Mouse (Mus musculus): ENCODE data around the gene Tcp11.

The Tcp11 gene

DNA sequence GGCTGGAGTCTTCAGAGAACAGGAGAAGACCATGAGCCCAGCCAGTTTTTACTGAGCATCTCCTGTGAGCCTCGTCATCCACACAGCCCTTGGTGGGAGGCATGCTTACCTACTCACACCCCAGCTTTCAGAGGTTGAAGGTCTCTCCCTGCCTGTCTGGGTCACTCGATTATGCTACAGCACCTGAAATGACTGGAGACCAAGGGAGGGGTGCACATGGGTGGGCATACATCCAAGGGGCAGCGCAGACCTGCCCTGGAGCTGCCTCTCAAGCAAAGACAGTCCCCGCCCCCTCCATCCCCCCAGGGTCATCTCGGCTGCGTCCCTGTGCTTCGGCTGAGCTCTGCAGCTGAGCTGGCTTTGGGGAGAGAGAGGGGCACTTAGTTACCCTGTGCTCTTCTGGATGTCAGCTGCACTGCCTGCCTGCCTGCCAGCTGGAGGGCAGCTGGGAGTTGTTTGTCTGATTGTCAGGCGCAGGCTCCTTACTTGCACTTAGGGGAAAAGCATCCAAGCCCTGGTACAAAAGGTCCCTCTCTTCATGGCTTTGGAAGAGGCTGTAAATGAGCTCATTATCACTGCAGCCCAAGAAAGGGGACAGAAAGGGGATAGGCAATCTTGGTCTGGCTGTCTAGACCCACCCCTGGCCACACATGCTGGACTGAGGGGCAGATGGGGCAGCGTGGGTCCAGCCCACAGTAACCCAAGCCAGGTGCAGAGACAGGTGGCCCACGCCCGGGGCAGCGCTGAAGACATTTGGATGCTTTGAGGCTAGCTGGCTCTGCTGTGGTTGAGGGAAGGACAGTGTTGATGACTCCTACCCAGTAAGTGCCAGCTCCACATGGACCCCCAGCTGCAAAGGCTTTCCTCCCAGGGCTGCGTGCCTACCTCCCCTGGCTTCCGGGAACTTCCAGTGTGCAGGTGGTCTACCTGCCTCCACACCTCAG lies 43.4 kb downstream of the Tcp11 start:
- DNase-seq, result no peak

DNA sequence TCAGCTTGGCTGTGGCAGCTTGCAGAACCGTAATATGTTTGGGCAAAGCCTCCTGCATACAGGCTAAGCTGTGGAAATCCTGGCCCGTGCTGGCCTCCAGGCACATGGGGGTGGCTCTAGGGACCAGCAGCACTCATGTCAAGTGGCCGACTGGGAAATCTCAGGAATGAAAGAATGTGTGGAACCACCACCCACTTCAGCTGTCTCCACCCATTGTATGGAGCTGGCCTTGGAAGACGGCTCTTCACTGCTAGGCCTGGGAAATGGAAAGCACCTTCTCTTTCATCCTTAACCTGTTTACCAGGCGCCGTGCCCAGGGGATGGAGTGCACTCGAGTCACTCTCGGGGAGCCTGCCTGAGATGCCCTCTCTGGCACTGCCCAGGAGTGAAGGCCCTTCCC lies 45.5 kb downstream of the Tcp11 start:
- no peak for DNase-seq

DNA sequence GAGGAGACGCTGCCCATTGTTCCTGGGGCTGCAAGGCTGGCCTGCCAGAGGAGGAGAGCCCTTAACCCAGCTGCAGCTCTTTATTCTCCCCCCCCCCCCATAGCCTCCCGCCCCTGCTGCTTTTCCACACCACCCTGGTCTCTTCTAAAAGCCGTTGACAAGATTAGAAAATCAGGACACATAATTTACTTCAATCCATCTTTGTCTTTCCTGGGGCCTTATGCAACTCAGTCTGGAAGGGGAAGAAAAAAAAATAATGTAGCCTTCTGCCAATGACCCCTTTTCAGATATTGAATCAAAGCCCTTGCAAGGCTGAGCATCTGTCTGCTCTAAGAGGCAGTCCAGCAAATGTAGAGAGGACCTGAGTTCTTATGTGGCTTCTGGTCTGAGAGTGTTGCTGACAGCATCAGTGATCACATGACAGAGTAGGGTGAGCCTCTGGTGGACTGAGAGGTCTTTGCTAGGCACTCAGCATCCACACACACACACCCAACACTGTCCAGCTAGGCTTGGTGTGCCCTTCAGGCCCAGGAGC lies 47.3 kb downstream of the Tcp11 start:
- DNase-seq, result no peak

DNA sequence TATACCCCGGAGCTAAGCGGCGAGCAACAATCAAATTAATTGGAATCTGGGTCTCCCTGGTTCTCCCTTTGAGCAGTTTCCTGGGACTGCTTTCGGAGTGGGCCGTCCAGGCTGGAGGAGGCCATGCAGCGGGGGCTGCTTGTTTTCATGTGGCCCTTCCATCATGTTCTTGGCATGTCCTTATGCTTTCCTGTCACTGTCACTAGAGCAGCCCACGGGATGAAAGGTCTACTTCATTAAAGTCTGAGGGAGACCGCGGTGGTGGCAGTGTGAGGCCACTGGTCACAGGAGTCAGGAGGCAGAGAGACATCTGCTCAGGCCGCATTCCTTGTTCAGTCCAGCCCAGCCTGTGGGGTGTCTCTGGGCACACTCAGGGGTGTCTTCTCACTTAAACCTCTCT lies 48.2 kb downstream of the Tcp11 start:
- no peak for DNase-seq

DNA sequence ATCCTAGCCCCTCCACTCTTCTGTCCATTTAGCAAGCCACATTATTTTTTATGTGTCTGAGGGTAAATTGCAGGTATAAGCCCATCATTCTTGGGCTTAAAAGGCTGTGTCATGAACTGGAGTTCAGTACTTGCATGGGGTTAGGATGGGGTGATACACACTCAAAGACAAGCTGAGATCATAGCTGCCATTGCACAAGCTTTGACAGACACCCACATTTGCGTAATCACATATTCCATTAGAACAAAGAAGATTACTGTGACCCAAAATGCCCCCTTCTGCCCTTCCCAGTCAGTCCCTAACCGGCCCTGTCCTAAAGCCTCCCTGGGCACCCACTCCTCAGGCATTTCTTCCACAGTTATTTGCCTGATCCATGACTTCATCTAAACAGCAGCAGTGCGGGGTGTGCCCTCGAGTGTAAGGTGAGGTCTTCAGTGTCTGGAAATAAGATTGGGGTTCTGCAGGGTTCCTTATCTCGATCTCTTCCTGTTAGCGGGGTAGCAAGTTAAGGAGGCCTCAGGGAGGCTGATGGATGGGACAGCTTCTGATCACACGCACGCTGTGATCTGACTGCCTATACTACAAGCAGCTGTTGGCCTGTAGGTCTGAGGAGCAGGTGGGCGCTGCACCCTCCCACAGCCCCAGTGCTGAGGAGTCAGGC lies 49.0 kb downstream of the Tcp11 start:
- no peak for DNase-seq

DNA sequence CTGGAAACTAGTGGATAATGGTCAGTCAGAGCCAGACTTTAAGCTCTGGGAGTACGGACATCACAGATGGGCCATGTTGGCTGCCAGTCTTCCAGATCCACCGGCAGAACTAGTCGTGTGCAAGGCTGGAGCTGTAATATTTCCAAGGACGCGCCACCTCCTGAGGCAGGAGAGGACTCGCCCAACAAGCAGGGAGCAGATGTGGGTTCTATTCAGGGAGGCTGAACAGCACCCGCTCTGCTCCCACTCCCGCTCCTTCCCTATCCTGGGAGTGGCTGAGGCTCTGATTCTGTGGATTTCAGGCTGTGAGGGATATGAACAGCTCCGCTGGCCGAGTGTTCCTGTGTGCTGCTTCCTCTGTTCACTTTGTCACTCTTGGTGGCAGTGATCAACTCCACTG lies 50.0 kb downstream of the Tcp11 start:
- no peak for DNase-seq

DNA sequence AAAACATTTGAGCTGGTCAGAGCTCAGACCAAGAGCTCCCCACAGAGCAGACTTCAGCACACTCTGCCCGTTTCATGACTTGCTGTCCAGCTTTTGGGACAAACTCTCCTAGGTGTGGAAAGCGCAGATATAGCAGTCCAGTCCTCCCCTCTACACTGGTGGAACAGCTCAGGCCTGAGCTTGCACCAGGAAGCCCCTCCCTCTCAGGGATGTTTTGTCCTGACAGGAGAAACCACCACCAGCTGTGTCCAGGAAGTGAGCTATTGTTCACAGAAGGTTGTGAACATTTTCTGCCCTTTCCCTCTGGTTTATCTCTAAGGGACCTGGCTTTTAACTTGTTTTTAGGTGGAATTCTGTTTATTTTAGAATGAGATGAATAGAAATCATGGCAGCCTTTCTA lies 51.1 kb downstream of the Tcp11 start:
- no peak for DNase-seq

DNA sequence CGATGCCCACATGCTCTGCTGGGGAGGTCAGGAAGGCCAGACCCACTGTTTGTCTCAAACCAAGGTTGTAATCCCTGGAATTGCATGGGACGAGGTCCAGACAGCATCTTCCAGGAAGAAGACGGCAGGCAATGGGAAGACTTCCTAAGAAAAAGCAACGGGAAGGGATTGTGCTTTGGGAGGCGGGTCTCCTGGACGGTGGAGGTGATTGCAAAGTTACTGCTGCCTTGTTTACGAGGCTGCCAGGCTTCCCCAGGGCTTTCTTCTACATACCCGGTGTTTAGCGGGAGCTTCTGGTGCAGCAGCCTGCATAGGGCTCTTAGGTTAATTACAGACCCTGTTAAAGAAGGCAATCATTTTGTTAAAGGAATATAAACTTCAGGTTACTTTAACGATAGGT lies 52.2 kb downstream of the Tcp11 start:
- DNase-seq, result no peak

DNA sequence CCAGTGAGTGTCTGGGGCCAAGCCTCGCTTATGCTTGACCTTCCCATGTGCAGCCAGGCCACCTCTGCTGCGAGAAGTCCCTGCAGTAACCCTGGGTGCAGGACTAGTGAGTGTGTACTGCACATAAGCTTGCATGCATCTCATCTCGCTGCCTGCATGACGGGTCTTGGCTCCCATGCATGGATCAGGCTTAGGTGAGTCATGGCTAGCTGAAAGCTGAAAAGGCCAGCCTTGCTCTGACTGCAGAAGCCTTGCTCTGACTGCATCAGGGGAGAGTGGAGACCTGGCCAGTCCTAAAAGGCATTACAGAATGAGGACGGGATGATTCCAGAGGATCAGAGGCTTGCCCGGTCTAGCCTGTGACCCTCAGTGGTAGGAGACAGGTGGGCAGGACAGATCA lies 53.2 kb downstream of the Tcp11 start:
- DNase-seq, result no peak

DNA sequence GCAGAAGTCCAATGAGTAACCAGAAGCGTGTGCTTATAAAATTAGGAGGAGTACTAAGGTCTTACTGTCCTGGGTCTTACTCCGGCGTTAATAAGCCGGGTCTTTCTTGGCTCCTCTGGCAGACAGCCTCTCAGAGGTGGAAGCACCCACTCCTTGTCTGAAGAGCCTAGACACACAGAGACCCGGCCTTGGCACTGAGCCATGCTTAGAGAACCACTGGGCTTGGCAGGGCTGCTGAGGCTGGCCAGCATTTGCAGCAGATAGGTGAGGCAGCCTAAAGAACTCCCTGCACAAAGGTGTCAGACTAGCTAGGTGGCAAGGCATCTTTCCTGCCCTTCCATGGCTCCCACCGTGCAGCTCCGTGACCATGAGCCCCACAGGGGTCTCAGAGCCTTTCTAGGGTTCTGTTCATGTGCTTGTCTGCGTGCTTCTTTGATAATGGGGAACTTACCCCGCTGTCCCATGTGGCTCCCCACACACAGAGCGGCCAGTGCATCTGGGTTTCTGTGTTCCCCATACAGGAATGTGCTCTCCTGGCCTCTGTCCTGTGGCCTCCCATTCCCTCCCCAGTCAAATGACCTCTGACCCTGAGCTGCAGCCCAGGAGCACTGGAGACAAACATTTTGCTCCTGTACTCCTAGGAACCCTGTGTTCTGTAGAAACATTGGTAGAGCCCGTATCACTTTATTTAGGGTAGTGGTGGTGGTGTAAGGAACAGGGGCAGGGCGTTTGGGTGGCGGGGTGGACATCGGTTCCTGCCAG lies 54.1 kb downstream of the Tcp11 start:
- DNase-seq, result no peak

DNA sequence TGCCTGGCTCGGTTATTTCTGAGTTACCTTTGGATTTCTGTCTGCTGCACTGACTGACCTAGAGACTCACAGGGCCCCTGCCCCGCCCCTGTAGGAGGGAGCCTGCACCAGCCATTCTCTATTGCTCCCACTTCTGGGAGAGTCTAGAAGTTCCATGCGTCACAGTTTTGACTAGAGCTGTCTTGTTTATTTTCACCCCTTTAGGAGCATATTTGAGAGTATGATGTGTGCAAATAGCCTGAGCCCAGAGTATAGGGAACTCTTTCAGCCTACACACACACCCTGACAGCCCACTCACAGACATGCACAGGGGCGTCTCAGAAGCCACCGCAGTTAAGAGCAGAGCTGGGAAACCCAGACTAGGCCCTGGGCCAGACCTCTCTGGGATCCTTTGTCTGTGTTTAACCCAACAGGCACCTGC lies 54.9 kb downstream of the Tcp11 start:
- DNase-seq, result no peak

DNA sequence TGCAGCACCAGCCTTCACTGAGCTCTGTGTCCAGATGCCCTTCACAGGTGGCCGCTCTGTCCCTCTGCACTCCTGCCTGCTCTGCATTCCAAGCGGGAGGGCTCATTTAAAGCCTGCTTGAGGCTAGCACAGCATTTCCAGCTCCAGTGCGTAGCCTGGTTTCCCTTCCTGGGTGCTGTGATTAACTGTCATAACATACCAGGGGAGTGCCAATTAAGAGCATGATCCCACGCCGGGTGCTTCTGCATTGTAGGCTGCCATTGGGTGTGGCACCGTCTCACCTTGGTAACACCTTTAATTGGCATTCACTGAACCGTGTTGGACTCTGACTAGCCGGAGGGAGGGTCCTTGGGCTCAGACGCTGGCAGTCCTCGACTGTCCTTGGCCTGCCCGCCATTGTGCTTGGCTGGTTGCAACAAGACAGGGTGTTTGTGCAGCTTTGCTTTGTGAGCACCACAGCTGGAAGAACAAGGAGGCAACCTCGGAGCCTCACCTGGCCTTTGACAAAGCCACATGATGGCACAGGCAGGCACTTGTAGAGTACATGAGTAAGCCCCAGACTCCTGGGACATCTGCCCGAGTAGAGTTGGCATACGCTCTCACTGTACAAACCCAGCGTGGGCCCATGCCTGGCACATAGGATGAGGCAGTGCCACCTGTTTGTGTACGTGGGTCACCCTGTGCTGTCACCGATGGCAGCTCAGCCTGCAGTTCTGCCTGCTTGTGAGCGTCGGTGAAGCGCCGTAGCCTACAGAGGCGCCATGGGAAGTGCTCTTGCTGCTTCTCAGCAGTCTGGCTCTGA lies 57.4 kb downstream of the Tcp11 start:
- peak; percentile 47 for DNase-seq

DNA sequence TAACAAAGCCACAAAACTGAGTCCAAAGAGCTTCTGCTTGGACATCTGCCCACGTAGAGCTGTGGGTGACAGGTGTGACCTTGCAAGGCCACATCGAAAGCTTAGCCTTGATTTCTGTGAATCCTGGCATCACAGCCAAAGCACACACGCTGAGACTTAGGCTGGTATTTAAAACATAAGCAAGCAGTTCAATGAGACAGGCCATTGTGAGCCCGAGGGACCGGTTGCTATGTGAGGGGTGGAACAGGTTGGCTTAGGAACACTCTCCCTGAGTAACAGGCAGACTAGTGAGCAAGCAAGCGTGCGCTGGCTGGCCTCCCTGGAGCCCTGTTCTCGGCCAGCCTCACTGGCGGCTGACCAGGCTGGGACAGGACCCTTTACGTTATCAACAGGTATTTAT lies 58.5 kb downstream of the Tcp11 start:
- no peak for DNase-seq

DNA sequence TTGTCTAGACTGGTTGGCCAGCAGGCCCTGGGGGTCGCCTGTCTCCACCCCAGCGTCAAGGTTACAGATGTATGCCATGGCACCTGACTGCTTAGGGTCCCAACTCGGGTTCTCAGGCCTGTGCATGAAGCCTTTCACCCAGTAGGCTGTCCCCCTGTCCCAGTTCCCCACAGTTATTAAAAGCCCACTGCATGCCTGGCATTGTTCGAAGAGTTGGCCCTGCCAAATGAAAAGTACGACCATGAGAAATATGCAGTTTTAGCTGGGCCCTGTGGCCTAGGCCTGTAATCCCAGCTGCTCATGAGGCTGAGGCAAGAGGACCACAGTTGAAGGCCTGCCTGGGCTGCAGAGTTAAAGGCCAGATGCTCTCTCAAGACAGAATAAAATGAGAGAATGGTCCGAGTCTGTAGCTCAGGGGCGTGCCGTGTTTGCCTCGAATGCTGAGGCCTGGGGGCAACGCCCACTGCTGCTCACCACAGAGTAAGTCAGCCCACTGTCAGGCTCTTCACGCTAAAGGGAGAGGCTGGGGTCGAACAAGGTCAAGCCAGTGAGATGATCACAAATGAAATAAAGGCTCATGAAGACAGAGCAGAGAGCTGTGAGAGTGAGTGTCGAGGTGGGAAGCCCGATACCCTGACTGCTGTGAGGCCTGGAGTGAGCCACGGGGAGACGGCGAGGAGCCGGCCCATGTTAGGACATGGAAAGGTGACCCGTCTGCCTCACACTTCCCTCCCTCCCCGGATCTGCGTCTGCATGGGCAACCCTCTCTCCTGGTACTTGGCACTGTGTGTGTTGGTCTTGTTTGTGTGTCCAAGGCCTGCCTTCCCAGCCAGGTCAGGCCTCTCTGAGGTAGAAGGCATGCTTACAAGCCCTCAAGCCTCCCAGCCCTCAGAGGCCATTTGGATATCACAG lies 60.4 kb downstream of the Tcp11 start:
- DNase-seq, result no peak

DNA sequence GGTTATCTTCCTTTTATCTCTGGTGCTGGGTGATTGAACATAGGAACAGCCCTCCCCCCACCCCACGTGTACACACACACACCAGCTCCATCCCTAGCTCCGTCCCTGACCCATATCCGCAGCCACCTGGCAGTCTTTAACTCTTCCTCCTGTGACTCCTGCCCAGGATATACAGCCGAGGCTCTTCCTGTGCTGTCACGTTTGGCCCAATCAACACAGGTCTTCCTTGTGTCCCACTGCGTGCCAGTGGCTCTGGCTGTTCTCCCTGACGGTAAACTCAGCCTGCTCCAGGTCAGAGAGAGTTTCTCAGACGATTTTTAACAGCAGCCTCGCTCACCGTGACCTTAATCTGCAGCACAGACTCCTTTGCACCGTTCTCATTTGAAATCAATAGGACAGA lies 61.7 kb downstream of the Tcp11 start:
- DNase-seq, result no peak

DNA sequence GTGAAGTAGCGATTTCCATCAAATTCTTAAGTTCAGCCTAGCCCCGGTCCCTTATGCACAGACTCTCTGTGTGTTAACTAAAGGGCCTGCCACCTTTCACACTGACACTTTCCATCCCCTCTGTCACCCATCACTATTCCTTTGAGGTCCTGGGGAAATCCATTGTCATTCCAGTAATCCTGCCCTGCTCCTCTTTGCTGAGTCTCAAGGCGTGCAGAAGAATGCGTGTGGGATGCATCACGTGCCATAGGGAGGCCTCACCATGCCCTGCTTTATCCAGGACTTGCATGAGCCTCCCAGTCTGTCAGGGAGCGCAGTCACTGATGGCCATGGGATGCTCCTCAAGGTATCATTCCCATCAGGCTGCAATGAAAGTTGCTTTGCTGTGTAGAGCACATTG lies 62.1 kb downstream of the Tcp11 start:
- DNase-seq, result no peak
